Mouse (Mus musculus) kidney, adult 2 months (tissue): ENCODE measurements around the gene H2-Oa.

Experiments used
- CTCF ChIP-seq: fragments of 200-500 bp; conservative IDR thresholded peaks from 2 replicates; pipeline ENCODE4 v1.5.1; 2011; ENCODE audit warnings: low read depth, mild to moderate bottlenecking, control low read depth, low read length, moderate library complexity, mixed read lengths; ENCODE audit not compliant: insufficient read depth, insufficient read length
- POLR2A ChIP-seq: fragments of 200-500 bp; IDR thresholded peaks from one replicate; pipeline ENCODE4 v1.6.1; 2011; ENCODE audit warnings: low read depth, low read length, control low read depth

GRCm38 (mm10) chr17:34108460-34108859 lies 16.3 kb downstream of the H2-Oa start:
- TF ChIP-seq CTCF (no peak), POLR2A (no peak)
